Comparison of ENCODE assay signal across 8 mouse cellular contexts in the genomic region with DNA sequence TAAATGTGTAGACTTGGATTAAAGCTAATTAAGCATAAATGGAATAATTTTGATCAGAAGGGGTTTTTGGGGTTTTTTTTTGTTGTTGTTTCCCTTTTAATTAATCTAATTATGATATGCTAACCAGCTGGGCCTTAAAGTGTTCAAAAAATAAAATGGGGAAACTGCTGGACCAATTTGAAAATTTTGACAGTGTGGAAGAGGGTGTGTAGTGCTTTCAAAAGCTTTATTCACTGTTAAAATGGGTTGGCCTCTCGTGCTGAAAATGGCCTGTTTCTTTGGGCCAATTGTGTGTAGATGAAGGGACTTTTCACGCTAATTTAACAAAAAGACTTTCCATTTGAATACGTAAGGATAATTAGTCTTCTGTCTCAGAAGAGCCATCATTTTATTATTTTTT.
DNase-seq lines count a peak whose midpoint lies in the region; ATAC-seq lines count a peak whose summit lies in the region.

No protein-coding gene starts in this region.

- DNase-seq in heart, postnatal 36 days = no peak
- DNase-seq in c-Kit-positive CD71-positive TER-119-negative erythroid progenitor cells, embryonic 14.5 days (ENCODE audit: low read depth) = peak; percentile 40
- DNase-seq in yolk sac, embryonic 10.5 days (ENCODE audit: low spot score) = no peak
- no peak for DNase-seq in cerebellum, adult 9-10 months
- DNase-seq in B cell, adult 2 months = no peak

- H3K4me1 ChIP-seq in heart, embryonic 16.5 days (ENCODE audit: control insufficient read depth, insufficient read depth, low read length) = peaks cover 35% of the 10 kb centered on the region
- H3K4me1 ChIP-seq in hindbrain, embryonic 16.5 days (ENCODE audit: control insufficient read depth, insufficient read depth, low read depth, low read length) = peaks cover 43% of the 10 kb centered on the region
- peaks cover 47% of the 10 kb centered on the region for H3K4me1 ChIP-seq in midbrain, embryonic 16.5 days (ENCODE audit: control insufficient read depth, insufficient read depth, low read length)

- H3K27ac ChIP-seq in heart, embryonic 16.5 days (ENCODE audit: low read length) = no peak overlapping the region; the same call in 1 of the 2 replicates
- H3K27ac ChIP-seq in hindbrain, embryonic 16.5 days (ENCODE audit: low read depth, low read length) = no peak overlapping the region
- H3K27ac ChIP-seq in midbrain, embryonic 16.5 days (ENCODE audit: low read length) = no peak overlapping the region; the same call in 1 of the 2 replicates

- no peaks in the 10 kb centered on the region for H3K9me3 ChIP-seq in heart, embryonic 16.5 days (replicated peaks; ENCODE audit: control insufficient read depth, low read length)
- no peaks in the 10 kb centered on the region for H3K9me3 ChIP-seq in hindbrain, embryonic 16.5 days (ENCODE audit: control insufficient read depth, low read length)
- H3K9me3 ChIP-seq in midbrain, embryonic 16.5 days (replicated peaks; ENCODE audit: control insufficient read depth, low read length, poor library complexity, severe bottlenecking) = no peaks in the 10 kb centered on the region

- H3K9ac ChIP-seq in heart, embryonic 16.5 days (ENCODE audit: low read length) = peak overlapping the region; percentile 84
- H3K9ac ChIP-seq in hindbrain, embryonic 16.5 days (ENCODE audit: low read depth, low read length) = peak overlapping the region; percentile 72
- peak overlapping the region; percentile 54; the same call in 1 of the 2 replicates for H3K9ac ChIP-seq in midbrain, embryonic 16.5 days (ENCODE audit: low read depth, low read length)

- intact Hi-C loops in heart, postnatal 36 days (cut with DNase I) = loop anchor here (5.0 kb wide), 1 partner anchor 543 kb away; the partner anchor contains the start of gene Atf4

- peak overlapping the region; percentile 77 for H3K4me2 ChIP-seq in heart, embryonic 16.5 days (ENCODE audit: low read depth, low read length)
- H3K4me2 ChIP-seq in hindbrain, embryonic 16.5 days (ENCODE audit: low read length) = peak overlapping the region; percentile 76
- H3K4me2 ChIP-seq in midbrain, embryonic 16.5 days (ENCODE audit: low read length) = peak overlapping the region; percentile 93

- no peaks in the 10 kb centered on the region for H3K27me3 ChIP-seq in heart, embryonic 16.5 days (ENCODE audit: control insufficient read depth, insufficient read depth, low read length)
- no peaks in the 10 kb centered on the region for H3K27me3 ChIP-seq in hindbrain, embryonic 16.5 days (replicated peaks; ENCODE audit: control insufficient read depth, insufficient read depth, low read length)
- no peaks in the 10 kb centered on the region for H3K27me3 ChIP-seq in midbrain, embryonic 16.5 days (ENCODE audit: control insufficient read depth, insufficient read depth, low read depth, low read length)

- H3K4me3 ChIP-seq in heart, embryonic 16.5 days (ENCODE audit: low read length) = peak overlapping the region; percentile 75
- H3K4me3 ChIP-seq in hindbrain, embryonic 16.5 days (ENCODE audit: low read length) = peak overlapping the region; percentile 58
- peak overlapping the region; percentile 48 for H3K4me3 ChIP-seq in midbrain, embryonic 16.5 days (ENCODE audit: low read depth, low read length)

- no peak for ATAC-seq in heart, embryonic 16.5 days (replicated peaks; ENCODE audit: extremely low read depth, insufficient read depth, low FRiP score)
- no peak for ATAC-seq in hindbrain, embryonic 16.5 days
- no peak for ATAC-seq in midbrain, embryonic 16.5 days

- WGBS in heart, embryonic 16.5 days = 33% methylated on average over 3 of the region's 3 CpGs
- WGBS in hindbrain, embryonic 16.5 days = 4% methylated on average over 3 of the region's 3 CpGs
- 5% methylated on average over 3 of the region's 3 CpGs for WGBS in midbrain, embryonic 16.5 days

- H3K36me3 ChIP-seq in heart, embryonic 16.5 days (ENCODE audit: control insufficient read depth, insufficient read depth) = no peaks in the 10 kb centered on the region
- no peaks in the 10 kb centered on the region for H3K36me3 ChIP-seq in hindbrain, embryonic 16.5 days (ENCODE audit: control insufficient read depth, insufficient read depth, low read length)
- no peaks in the 10 kb centered on the region for H3K36me3 ChIP-seq in midbrain, embryonic 16.5 days (ENCODE audit: control insufficient read depth, insufficient read depth, low read length)
